Mouse (Mus musculus) T-cell, adult 66 days (primary cell): ENCODE results near the gene Rabggta. TPM values are rescaled to one million over a fixed set of nuclear protein-coding genes. Genes with fewer than 3 reads are reported as not detected.

Experiments used
- total RNA-seq, 2 experiments: library from RNA; stranded (reverse); gene quantifications; 3 replicates in 1 of 2; 4 replicates in 1 of 2; pipeline ENCODE4 v1.2.4; 2023

Rabggta gene
- 100 to 1,000 TPM in 1 of 2 experiments, 10 to 100 TPM in 1; 82.0 to 104 TPM for total RNA-seq

GRCm38 (mm10) chr14:55721700-55722437, at the start of gene Rabggta:
Rabggta (minus strand) TSS chr14:55722263.

GRCm38 (mm10) chr14:55765696-55766095, 43.6 kb upstream of the Rabggta start, which contains the start of gene Ltb4r1:
Ltb4r1 (plus strand) TSS chr14:55765962.

GRCm38 (mm10) chr14:55761163-55761562, 39.1 kb upstream of the Rabggta start, which contains the start of gene Ltb4r2:
Ltb4r2 (plus strand) TSS chr14:55761428.

GRCm38 (mm10) chr14:55758363-55758784, 36.3 kb upstream of the Rabggta start, which contains the start of gene Cideb:
Cideb (minus strand) TSS chr14:55758458.

GRCm38 (mm10) chr14:55745180-55745860, 23.3 kb upstream of the Rabggta start, which contains the start of the genes Dhrs1 and Nop9:
Dhrs1 (minus strand) TSS chr14:55745690.
Nop9 (plus strand) TSS chr14:55745693.

GRCm38 (mm10) chr14:55713729-55714122, 8.3 kb downstream of the Rabggta start, which contains the start of gene Tgm1:
Tgm1 (minus strand) TSS chr14:55713926.

GRCm38 (mm10) chr14:55681160-55682117, 40.6 kb downstream of the Rabggta start, which contains the start of gene Tinf2:
Tinf2 (minus strand) TSS chr14:55681820.

GRCm38 (mm10) chr14:55671833-55672740, 50.0 kb downstream of the Rabggta start, which contains the start of the genes Gmpr2 and Nedd8:
Gmpr2 (plus strand) TSS chr14:55671941.
Nedd8 (minus strand) TSS chr14:55672124.

Other genes with a start within 250 kb of the Rabggta start
- 10 to 100 TPM; 23.0 to 26.3 TPM for gene Dhrs4, start 243.5 kb downstream of the Rabggta start, total RNA-seq
- under 1 TPM; 0.64 to 0.68 TPM for gene Carmil3, start 231.6 kb downstream of the Rabggta start, total RNA-seq
- gene Cpne6, start 211.8 kb downstream of the Rabggta start, total RNA-seq: not detected
- gene Nrl, start 197.3 kb downstream of the Rabggta start, total RNA-seq: not detected
- 10 to 100 TPM; 12.3 to 20.4 TPM for gene Pck2, start 182.0 kb downstream of the Rabggta start, total RNA-seq
- 10 to 100 TPM; 73.6 to 74.9 TPM for gene Dcaf11, start 162.3 kb downstream of the Rabggta start, total RNA-seq
- gene A730061H03Rik, start 161.9 kb downstream of the Rabggta start, total RNA-seq: 1 to 10 TPM; 4.9 to 6.6 TPM
- gene Fitm1, start 146.6 kb downstream of the Rabggta start, total RNA-seq: not detected
- 100 to 1,000 TPM; 310 to 383 TPM for gene Psme1, start 144.1 kb downstream of the Rabggta start, total RNA-seq
- gene Emc9, start 137.0 kb downstream of the Rabggta start, total RNA-seq: 10 to 100 TPM; 23.4 to 24.2 TPM
- gene Psme2, start 131.2 kb downstream of the Rabggta start, total RNA-seq: 100 to 1,000 TPM; 462 to 464 TPM
- 100 to 1,000 TPM; 112 to 116 TPM for gene Rnf31, start 130.6 kb downstream of the Rabggta start, total RNA-seq
- 100 to 1,000 TPM; 104 to 137 TPM for gene Irf9, start 118.7 kb downstream of the Rabggta start, total RNA-seq
- 1 to 10 TPM in 1 of 2 experiments, not detected in 1; 1.3 TPM for gene Rec8, start 104.2 kb downstream of the Rabggta start, total RNA-seq
- 10 to 100 TPM; 70.5 to 88.4 TPM for gene Ipo4, start 86.3 kb downstream of the Rabggta start, total RNA-seq
- gene Gm49378, start 84.4 kb downstream of the Rabggta start, total RNA-seq: 1 to 10 TPM; 4.0 to 4.6 TPM
- gene Tm9sf1, start 78.5 kb downstream of the Rabggta start, total RNA-seq: 10 to 100 TPM; 43.9 to 52.9 TPM
- 1 to 10 TPM; 4.1 to 5.9 TPM for gene Tssk4, start 72.1 kb downstream of the Rabggta start, total RNA-seq
- 10 to 100 TPM; 44.5 to 56.7 TPM for gene Mdp1, start 61.8 kb downstream of the Rabggta start, total RNA-seq
- 10 to 100 TPM; 19.3 to 25.8 TPM for gene Gmpr2, start 50.3 kb downstream of the Rabggta start, total RNA-seq
- 100 to 1,000 TPM; 182 to 187 TPM for gene Nedd8, start 50.1 kb downstream of the Rabggta start, total RNA-seq
- 100 to 1,000 TPM in 1 of 2 experiments, 10 to 100 TPM in 1; 94.4 to 113 TPM for gene Tinf2, start 40.4 kb downstream of the Rabggta start, total RNA-seq
- 1 to 10 TPM; 4.4 to 4.9 TPM for gene Tgm1, start 8.3 kb downstream of the Rabggta start, total RNA-seq
- 10 to 100 TPM; 16.5 to 19.4 TPM for gene Dhrs1, start 23.4 kb upstream of the Rabggta start, total RNA-seq
- gene Nop9, start 23.4 kb upstream of the Rabggta start, total RNA-seq: 10 to 100 TPM; 31.3 to 38.2 TPM
- gene Cideb, start 36.2 kb upstream of the Rabggta start, total RNA-seq: not detected
- 1 to 10 TPM; 1.4 to 1.5 TPM for gene Ltb4r2, start 39.2 kb upstream of the Rabggta start, total RNA-seq
- gene Ltb4r1, start 43.7 kb upstream of the Rabggta start, total RNA-seq: under 1 TPM; 0.52 to 0.95 TPM
- gene Adcy4, start 61.8 kb upstream of the Rabggta start, total RNA-seq: 1 to 10 TPM in 1 of 2 experiments, under 1 TPM in 1; 0.15 to 1.0 TPM
- gene Ripk3, start 66.6 kb upstream of the Rabggta start, total RNA-seq: 10 to 100 TPM; 55.9 to 66.9 TPM
- gene Nfatc4, start 100.9 kb upstream of the Rabggta start, total RNA-seq: not detected
- 1 to 10 TPM; 1.1 to 6.0 TPM for gene Nynrin, start 131.7 kb upstream of the Rabggta start, total RNA-seq
- not detected for gene Cbln3, start 162.1 kb upstream of the Rabggta start, total RNA-seq
- gene Khnyn, start 162.7 kb upstream of the Rabggta start, total RNA-seq: 10 to 100 TPM; 68.1 to 75.9 TPM
- 10 to 100 TPM; 32.2 to 52.6 TPM for gene Sdr39u1, start 178.0 kb upstream of the Rabggta start, total RNA-seq
- gene Cma1, start 222.4 kb upstream of the Rabggta start, total RNA-seq: 1 to 10 TPM in 1 of 2 experiments, not detected in 1; 1.2 TPM
- gene Cma2, start 228.7 kb upstream of the Rabggta start, total RNA-seq: not detected